Mouse (Mus musculus) thymus, postnatal 0 days (tissue): ENCODE results near the gene Akr7a5. TPM values are rescaled to one million over a fixed set of nuclear protein-coding genes. Genes with fewer than 3 reads are reported as not detected.

Source experiments
- DNase-seq: peaks from one replicate; pipeline ENCODE4 v3.0.0-alpha.2; 2015; ENCODE audit warnings: low spot score
- polyA plus RNA-seq: library from polyadenylated mRNA; unstranded; fragments of >200 nt; fragmentation: Nextera tagmentation; extraction: Ambion mirVana; gene quantifications from 2 replicates; pipeline ENCODE4 v1.2.1, GENCODE M21; 2015

The Akr7a5 gene
- polyA plus RNA-seq, 1 experiment from 2014 or later, result 68.9 TPM

DNA sequence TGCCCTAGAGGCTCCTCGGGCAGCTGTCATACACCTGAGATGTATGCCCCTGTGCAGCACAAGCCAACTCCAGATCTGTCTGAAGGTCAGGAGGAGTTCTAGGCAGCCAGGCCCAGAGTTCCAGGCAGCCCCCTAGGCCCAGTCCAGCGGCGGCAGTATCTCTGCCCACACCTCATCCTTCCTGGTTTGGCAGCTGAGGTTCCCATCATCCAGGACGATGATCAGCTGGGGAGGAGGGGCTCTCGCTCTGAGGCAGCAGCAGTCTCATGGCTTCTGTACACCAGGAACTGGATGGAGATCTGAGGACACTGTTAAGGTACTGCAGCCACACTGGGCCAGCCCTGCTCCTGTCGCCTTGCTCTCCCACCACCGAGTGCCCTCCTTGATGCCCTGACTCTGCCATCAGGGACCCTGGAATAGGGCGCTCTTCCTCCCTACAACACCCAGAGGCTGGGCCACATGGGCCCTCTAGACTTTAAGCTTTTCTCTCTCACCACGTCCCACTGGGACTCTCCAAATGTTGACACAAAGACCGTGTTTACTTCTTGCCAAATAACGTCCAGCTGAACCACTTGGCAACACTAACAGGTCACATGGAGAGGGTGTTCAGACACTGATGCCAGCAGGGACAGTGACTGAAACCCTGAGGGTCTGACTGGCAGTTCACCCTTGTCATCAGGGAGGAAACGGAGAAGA is 11.7 kb upstream of the Akr7a5 start:
- no peak for DNase-seq

DNA sequence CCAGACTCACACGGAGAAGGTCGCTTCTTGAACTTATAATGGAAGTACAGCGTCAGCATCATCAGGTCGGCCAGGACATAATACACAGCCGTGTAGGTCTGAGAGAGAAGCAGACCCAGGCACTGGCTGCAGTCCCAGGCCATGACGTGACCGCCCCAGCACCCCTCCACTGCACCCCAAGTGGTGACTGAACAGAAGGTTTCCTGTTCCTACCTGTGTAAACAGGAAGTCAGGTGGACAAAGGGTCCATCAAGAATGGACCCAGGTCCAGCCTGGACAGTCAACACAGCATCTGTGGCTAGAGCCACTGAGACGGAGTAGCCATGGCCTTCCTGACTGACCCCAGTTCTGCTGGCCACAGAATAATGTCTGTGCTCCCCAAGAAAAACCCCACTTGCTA is 8.8 kb upstream of the Akr7a5 start:
- no peak for DNase-seq

DNA sequence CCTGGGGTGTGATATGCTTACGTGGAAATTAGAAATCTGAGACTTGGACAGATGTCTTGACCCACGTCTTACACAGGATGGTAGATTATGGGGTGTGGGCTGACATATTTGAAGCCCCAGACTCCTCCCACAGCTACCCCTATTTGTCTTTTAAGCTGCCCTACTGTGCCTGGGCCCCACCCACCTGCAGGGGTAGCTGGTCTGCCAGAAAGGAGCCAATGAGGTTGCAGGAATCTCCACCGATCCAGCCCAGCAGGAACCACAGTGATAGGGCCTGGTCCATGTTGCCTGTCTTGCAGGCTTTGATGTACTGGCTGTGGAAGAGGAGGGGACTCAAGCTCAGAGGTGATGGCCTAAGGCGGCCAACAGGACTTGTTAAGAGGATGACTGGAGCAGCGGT is 8.3 kb upstream of the Akr7a5 start:
- DNase-seq, result no peak

DNA sequence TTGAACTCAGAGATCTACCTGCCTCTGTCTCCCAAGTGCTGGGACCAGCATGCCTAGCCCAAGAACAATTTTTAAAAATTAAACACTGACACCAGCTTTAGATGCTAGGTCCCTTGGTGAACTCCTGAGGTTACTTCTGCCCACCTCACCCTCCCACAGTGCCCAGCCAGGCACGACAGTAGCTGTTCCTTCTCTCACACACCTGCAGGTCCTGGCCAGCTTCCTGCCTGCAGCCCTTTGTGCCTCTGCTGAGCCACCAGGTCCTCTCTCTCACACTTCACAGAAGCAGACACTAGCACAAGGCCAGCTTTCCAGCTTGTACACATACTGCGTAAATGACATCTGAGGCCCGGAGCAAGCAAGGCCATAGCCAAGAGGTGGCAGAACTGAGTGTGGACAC is 5.0 kb upstream of the Akr7a5 start:
- no peak for DNase-seq

DNA sequence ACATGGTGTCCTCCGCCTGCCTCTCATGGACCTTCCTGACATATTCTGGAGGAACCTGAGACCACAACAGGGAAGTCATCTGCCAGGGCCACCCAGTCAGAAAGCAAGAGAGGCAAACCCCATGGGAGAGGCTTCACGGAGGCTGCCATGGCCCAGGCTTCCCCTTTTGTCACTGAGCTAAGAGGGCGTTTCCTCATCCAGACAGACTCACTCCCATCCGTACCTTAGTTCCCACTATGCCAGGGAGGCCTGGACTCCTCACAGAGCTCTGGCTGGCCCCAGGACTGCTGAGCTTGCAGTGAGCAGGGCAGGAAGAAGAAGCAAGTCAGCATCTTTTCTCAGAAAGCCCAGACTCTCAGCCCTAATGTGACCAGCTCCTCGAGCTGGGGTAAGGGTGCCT is 2.6 kb upstream of the Akr7a5 start:
- no peak for DNase-seq

DNA sequence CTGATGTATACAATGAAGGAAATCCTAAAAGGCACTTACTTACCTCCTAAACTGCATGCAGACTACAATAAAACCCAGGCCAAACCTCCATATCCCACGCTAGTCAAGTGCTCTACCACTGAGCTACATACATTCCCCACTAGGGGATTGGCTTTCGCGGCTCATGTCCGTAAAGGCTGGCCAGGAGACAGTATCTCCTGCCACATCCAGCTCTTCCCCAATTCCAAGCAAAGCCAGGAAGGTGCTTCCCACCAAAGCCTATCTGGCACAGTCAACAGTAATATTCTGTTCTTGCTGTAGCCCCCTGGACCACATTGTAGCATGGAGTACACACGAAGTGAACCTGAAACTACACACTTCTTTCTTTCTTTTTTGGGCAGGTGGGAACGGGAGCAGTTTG is 893 bp upstream of the Akr7a5 start:
- no peak for DNase-seq

DNA sequence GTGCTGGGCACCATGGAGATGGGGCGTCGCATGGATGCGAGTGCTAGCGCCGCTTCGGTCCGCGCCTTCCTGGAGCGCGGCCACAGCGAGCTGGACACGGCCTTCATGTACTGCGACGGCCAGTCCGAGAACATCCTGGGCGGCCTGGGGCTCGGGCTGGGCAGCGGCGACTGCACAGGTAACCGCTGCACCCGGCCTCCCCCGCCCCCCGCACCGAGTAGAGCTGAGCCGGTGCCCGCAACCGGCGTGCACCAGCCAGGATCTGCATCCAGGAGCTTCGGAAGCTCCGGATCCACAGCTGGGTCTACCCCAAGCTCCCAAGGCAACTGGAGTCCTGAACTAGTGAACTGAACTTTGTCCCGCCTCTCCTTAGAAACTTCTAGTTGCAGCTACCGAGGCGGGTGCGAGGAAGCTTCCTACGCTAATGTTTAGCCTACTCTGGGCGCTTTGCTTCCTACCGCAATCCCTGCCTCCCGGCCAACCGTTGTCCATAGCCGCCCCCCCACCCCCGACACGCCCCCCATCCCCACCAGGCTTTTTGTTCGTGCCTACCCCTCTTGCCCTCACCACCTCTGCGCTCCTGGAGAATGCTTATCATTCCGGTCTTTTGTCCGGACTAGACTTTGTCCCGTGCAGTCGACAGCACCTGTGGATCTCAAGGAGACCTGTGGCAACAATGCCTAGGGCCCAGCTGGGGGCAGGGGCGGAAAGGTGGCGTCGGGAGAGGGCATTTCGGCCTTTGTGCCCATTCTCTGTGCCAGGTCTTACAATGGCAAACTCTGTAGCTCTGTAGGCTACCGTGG is 556 bp downstream of the Akr7a5 start:
- peak; percentile 33 for DNase-seq

DNA sequence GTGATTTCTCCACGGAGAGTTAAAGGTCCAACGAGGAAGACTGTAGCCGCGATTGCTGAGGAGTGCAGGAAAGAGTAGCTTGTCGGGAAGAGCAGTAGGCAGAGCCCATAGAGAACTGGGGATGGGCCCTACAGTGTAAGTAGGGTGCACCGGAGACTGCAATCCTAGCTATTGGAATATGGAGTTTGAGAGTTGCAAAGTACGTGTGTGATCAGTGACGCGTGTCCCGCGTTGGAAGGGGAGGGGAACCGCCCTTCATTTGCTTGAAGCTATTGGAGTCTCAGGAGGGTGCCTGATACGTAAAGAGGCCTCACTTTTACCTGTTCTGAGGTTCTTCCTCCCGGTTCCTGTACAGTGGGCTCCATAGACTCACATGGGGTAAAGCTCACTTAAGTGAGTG is 1.2 kb downstream of the Akr7a5 start:
- no peak for DNase-seq

DNA sequence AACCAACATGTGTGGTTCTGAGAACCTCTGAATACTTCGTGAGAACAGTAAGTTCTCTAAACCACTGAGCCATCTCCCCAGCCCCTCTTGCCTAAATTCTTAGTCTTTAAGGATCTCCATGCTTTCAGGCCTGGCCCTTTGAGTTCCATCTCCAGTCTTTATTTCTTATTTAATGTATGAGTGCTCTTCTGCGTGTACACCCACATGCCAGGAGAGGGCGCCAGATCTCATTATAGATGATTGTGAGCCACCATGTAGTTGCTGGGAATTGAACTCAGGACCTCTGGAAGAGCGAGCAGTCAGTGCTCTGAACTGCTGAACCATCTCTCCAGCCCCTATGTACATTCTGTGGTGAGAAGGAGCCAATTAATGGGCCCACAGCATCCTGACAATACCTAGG is 2.1 kb downstream of the Akr7a5 start:
- peak; percentile 66 for DNase-seq

DNA sequence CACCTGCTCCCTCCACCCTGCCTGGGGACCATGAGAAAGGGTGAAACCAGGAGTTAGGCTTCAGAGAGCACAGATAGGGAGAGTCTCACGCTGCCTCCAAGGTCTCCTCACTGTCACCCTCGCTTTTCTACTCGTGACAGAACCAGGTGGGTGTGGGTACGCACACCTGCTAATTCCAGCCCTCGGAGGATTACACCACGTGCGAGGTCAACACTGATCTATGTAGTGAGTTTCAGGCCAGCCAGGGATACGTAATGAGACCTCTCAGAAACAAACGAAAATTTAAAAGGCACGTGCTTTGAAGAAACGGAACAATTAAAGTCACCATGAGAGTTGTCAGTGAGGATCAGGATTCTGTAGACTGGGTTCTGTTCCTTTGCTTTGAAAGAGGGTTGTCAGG is 7.9 kb downstream of the Akr7a5 start:
- no peak for DNase-seq

DNA sequence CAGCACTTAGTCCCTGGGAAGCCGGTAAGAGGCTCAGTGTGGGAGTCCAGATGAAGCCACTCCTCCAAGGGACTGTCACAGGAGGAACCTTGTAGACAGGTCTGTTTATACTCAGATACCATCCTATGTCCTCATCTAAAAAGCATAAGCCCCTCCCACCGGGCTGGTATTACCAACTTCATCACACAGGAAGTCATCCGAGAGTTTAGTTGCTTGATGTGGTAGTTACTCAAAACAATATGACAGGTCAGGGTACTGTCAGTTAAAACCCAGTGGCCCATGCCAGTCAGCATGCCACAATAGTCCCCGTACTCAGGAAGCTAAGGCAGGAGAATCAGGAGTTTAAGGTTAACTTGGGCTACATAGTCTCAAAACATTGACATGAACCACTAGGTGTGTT is 9.2 kb downstream of the Akr7a5 start:
- peak; percentile 15 for DNase-seq

DNA sequence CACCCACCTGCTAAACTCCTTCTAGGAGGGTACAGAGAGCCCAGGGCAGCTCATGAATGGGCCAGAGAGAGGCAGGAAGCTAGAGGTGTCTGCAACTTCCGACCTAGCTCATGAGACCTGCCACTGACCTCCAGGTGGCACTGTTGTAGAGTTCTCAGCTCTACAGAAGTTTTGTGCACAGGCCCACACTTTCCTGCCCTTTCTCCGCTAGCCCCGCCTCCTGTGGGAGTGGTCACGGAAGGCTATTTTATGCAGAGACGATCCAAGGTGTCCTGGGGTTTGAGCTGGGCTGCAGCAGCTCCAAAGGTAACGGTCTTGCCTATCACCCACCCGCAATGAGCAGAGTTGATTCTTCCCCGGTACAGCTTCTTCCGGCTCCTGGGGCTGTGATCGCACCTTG is 20.1 kb downstream of the Akr7a5 start:
- DNase-seq, result peak; percentile 94

DNA sequence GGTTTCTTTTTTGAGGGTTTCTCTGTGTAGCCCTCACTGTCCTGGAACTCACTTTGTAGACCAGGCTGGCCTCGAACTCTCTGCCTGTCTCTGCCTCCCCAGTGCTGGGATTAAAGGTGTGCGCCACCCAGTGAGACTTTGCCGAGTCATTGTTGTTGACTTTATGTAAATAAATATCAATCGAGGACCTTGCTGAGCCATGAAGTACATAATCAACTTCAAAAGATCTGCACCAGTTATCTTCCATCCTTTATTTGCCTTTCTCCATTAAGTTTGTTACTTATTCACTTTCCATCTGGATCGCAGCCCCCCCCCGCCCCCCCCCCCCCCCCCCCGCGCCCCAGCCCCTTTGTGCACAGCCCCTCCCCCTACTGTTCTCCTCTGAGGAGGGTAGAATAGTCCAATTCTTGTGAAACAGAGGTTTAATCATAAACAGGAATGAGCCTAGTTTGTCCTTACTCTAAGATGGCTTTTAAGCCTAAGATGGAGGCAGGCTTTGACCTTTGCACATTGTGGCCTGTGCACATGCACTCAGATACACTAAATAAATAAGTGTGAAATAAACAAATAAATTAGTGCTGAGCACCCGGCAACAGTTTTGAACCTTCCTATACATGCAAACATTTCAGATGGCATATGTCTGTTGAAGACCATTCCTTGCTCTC is 24.2 kb downstream of the Akr7a5 start:
- DNase-seq, result no peak

DNA sequence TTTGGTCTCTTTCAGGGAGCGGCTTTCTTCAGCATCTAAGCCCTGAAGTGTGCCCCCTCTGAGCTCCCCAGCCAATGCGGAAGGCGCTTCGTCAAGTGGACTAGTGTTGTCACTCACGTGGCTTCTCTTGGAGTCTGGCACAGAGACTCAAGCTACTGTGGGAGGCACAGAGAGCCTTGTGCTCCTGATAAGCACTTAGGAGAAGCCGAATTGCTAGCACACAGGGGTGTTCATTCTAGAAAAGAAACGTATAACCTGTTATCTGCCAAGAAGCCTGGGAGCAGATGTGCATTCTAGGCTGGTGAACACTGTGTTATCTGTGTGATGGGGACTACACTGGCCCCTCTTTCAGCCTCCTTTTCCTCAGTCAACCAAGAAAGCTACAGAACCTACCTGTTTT is 25.0 kb downstream of the Akr7a5 start:
- no peak for DNase-seq

DNA sequence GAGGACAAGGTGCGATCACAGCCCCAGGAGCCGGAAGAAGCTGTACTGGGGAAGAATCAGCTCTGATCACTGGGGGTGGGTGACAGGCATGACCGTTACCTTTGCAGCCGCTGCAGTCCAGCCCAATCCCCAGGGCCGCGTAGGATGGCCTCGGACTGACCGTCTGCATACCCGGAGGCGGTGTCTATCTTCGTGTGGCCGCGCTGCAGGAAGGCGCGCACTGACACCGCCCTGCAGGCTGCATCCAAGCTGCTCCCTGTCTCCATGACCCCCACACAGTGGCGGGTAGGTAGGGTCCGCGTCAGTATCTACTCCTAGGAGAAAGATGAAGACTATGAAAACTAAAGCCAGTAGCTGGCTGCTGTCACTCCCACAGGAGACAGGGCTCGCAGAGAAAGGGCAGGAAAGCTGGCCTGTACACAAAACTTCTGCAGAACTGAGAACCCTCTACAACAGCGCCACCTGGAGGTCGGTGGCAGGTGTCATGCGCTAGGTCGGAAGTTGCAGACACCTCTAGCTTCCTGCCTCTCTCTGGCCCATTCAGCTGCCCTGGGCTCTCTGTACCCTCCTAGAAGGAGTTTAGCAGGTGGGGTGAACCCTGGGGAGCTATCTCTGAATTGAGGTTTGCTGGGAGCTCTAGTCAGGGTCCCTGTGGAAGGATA is 26.4 kb downstream of the Akr7a5 start:
- peak; percentile 91 for DNase-seq

DNA sequence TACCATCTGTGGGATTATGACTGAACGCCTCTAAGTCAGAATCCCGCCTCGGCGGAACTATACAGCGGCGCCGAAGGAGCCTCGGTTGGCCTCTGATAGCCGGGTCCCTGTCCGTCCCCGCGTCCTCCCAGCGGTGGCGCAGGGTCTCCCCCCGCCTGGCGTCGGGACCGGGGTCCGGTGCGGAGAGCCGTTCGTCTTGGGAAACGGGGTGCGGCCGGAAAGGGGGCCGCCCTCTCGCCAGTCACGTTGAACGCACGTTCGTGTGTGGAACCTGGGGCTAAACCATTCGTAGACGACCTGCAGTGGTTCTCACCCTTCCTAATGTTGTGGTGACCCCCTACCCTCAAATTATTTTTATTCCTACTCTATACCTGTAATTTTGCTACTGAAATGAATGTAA is 27.6 kb downstream of the Akr7a5 start:
- no peak for DNase-seq

DNA sequence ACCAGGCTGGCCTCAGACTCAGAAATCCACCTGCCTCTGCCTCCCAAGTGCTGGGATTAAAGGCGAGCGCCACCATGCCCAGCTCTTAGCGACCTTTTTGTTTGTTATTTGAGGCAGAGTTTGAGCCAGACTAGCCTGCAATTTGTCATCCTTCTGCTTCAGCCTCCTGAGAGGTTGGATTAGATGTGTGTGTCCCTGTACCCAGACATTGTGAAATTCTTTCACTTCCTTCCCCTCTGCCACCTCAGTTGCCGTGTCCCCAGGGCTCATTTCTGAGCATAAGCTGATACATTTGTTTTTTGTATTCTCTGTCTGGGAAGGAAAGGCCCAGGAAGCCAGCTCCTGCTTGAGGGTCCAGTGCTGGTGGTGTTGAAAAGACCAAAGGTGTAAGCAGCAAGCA is 30.3 kb downstream of the Akr7a5 start:
- no peak for DNase-seq

DNA sequence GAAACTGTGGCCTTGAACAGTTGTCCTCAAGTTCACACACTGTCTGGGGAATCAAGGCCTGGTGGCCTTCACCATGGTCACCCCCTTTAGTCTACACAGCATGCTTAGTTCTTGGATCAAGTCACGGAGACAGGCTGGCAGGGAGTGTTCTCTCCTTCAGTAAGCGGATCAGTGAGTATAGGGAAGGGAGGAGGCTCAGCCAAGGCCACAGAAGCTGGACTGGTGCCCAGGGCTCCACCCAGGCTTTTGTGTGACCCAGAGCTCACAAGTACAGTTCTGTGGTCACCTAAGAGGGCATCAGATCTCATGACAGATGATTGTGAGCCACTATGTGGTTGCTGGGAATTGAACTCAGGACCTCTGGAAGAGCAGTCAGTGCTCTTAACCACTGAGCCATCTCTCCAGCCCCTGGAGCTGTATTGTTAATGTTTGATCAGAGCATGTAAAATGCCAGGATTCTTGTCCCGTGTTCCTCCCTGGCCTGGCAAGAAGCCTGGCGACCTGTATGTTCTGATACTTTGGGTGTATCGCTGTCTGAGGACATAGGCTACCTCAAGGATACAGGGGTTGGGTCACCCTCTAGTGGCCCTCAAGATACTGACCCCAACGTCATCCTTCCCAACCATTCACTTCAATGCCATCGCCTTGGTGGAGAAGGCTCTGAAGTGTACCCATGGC is 31.2 kb downstream of the Akr7a5 start:
- DNase-seq, result no peak

DNA sequence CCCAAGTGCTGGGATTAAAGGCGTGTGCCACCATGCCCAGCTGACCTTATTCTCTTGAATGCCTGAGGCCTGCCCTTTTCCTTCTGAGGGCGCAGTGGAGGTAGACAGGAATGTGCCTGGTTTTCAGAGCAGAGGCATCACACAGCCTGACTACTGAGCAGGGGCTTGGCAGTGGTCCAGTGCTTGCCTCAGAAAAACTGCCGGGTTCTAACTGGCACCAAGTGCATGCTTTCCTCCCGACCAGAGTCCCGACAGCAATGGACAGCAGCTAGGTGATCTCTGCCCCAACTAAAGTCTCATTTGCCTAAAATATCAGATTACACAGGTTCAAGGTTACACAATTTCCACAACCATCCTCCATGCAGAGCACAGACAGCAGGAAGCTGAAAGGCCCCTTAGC is 33.2 kb downstream of the Akr7a5 start:
- DNase-seq, result no peak

DNA sequence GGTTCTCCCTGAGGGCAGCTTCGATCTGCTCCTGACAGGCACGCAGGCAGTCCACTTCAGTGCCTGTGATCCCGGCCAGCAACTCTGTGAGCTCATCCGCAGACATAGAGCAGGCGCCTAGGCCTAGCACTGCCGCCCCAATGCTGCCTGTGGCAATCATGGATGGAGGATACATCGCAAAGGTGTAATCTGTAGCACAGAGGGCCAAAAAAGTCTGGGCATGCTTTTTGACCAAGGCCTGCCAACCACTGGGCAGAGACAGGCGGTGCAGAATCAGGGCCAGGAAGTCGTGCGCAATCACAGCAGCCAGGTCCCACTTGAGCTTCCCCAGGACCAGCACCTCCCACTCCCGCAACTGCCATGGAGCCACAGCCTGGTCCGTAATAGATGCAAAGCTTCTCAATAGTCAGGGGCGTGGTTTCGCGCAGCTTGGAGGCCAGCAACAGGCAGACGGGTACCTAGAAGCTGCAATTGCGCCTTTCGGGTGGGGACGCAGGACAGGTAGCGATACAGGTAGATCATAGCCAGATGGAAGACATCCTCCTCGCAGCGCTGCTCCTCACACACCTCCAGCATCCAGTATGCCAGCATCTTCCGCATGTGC is 35.0 kb downstream of the Akr7a5 start:
- no peak for DNase-seq
